8 mouse cellular contexts compared by ENCODE assay signal in the genomic region with DNA sequence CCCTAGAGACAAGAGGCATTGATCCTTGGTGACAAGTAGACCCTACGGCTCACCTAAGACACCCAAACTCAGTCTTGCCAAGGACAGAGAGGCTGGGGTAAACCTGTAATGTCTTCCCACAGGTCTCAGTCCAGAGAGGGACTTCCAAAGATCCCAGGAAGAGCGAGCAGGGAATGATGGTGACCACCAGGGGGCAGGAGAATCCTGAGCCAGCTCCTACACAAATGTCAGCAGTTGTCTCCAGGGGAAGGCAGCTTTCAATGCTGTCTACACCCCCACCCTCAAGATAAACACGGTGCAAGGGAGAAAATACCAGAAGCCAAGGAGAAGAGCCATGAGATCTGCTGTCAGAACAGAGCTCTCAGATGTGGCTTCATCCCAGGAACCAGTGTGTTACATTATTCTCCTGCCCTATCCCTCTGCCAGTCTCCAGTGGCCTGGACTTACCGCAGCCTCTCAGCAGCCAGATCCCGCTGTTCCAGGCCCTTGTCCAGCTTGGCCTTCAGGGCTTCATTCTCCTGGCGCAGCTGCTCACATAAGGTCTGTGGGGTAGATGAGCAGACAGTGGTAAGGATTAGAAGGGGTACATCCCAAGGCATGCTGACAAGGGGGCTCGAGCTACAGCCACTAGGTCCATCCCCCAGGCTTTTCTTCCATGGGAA. TPM values are rescaled to one million over a fixed set of nuclear protein-coding genes. Genes with fewer than 3 reads are reported as not detected.
DNase-seq lines count a peak whose midpoint lies in the region.

No protein-coding gene starts in this region.

- peaks cover 70% of the 10 kb centered on the region for H3K36me3 ChIP-seq in embryonic facial prominence, embryonic 10.5 days (replicated peaks)

- H3K9me3 ChIP-seq in embryonic facial prominence, embryonic 10.5 days = no peaks in the 10 kb centered on the region

- no peaks in the 10 kb centered on the region for H3K27me3 ChIP-seq in embryonic facial prominence, embryonic 10.5 days (replicated peaks; ENCODE audit: low read depth, poor library complexity, severe bottlenecking)

- DNase-seq in gastrocnemius, adult 18-20 months (ENCODE audit: low spot score) = peak; percentile 46
- no peak for DNase-seq in gastrocnemius, postnatal 36 days
- DNase-seq in 3T3-L1 (ENCODE audit: low read depth, low spot score) = peak; percentile 78
- peak; percentile 79 for DNase-seq in ZHBTc4 (ENCODE audit: low read depth, low spot score)
- peak; percentile 58 for DNase-seq in embryonic facial prominence, embryonic 10.5 days (ENCODE audit: low spot score)
- DNase-seq in kidney, postnatal 25 days = peak; percentile 71 to 72
- DNase-seq in lung, postnatal 4 days = peak; percentile 51 to 66
- DNase-seq in yolk sac, embryonic 10.5 days (ENCODE audit: low spot score) = peak; percentile 53

- intact Hi-C loops in gastrocnemius, postnatal 36 days (cut with DNase I) = loop anchor here (1.0 to 5.0 kb wide), 2 partner anchors 53 to 107 kb away; no protein-coding TSS in a partner anchor

- 73% methylated on average over 7 of the region's 7 CpGs for WGBS in embryonic facial prominence, embryonic 10.5 days

- 0 out of 2 replicates have a peak, but pooled peaks cover 6% of the 10 kb centered on the region for H3K4me1 ChIP-seq in embryonic facial prominence, embryonic 10.5 days

- H3K4me3 ChIP-seq in embryonic facial prominence, embryonic 10.5 days = no peak overlapping the region

- no peak overlapping the region for H3K27ac ChIP-seq in embryonic facial prominence, embryonic 10.5 days (replicated peaks)

RNA-seq across cellular contexts. Expression of a gene that starts 28.2 kb away (rescaled TPM):
- 100 to 1,000 TPM in 1 of 2 experiments, 10 to 100 TPM in 1; 98.9 to 187 TPM for total RNA-seq in gastrocnemius, adult 18-20 months (2021)
- total RNA-seq in gastrocnemius, postnatal 36 days (2021) = 10 to 100 TPM; 27.6 to 44.7 TPM
- 72.8 and 90.1 TPM in 2 replicates for polyA plus RNA-seq in embryonic facial prominence, embryonic 10.5 days (2016; fragmentation: Nextera tagmentation; extraction: Ambion mirVana)

RNA-seq across cellular contexts. Expression of a gene that starts 32.3 kb away (rescaled TPM):
- total RNA-seq in gastrocnemius, adult 18-20 months (2021) = 10 to 100 TPM; 35.9 to 36.3 TPM
- 10 to 100 TPM; 29.7 to 32.3 TPM for total RNA-seq in gastrocnemius, postnatal 36 days (2021)
- 11.7 and 11.9 TPM in 2 replicates for polyA plus RNA-seq in embryonic facial prominence, embryonic 10.5 days (2016; fragmentation: Nextera tagmentation; extraction: Ambion mirVana)

Comparison
In these comparisons a context has a peak if more than half of its experiments do, and no peak if none do; other contexts are left out.
1. DNase-seq: peak in gastrocnemius, adult 18-20 months (single experiment), 3T3-L1 (single experiment), ZHBTc4 (single experiment), embryonic facial prominence, embryonic 10.5 days (single experiment), kidney, postnatal 25 days (2 of 2), lung, postnatal 4 days (2 of 2) and yolk sac, embryonic 10.5 days (single experiment); none in gastrocnemius, postnatal 36 days (0 of 2).